Mouse (Mus musculus) B cell, adult (primary cell): ENCODE data around the gene Procr. TPM values are rescaled to one million over a fixed set of nuclear protein-coding genes. Genes with fewer than 3 reads are reported as not detected.

Experiments
- total RNA-seq: library from RNA; stranded (reverse); gene quantifications from 4 replicates; pipeline ENCODE4 v1.2.4, GENCODE M21; 2023; ENCODE audit not compliant: inconsistent age

Gene Procr
- not detected in 4 replicates for total RNA-seq

DNA sequence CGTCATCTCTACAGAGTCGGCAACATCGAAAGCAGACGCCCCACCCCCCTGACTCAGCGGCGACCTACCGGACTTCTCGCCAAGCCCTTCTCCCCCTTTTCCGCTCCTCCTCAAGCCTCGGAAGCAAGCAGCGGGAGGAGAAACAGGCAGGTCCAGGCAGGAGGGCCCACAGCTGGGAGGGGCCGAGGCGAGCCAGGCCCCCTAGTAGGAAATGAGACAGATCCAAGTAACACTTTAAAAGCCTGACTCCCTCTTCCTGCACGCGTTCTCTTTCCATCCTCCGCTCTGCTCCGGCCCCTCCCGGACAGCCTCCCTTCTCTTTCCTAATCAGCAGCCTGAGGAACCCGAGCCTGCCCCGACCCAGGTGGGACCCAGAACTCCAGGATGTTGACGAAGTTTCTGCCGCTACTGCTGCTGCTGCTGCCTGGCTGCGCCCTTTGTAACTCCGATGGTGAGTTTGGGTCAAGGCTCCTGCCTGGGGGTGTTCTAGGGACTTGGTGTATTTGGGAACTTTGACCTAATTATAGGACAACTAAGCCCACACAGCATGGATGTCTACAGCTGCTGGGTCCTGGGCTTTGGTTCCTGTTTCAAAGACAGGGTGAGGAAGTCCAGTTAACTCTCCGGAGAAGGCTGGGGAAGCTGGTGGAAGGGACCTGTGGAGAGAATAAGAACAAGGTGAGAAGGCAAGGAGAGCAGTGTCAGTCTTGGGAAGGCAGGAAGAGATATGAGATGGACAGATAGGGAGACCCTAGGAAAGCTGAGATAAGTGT is at the start of gene Procr:
TSS of gene Procr (plus strand) at position 104 of the 773 bp plus-strand sequence.

GRCm38 (mm10) chr2:155729158-155729645 is 21.7 kb upstream of the Procr start, which contains the start of gene Edem2:
Gene Edem2 (minus strand): TSS chr2:155729475.

GRCm38 (mm10) chr2:155735766-155736165 is 15.2 kb upstream of the Procr start, which contains the start of gene Gm17581:
Gene Gm17581 (minus strand): TSS chr2:155735866.

GRCm38 (mm10) chr2:155774927-155775684 is 24.2 kb downstream of the Procr start, which contains the start of gene Mmp24:
Gene Mmp24 (plus strand): TSS chr2:155775342.

Other genes starting within 250 kb of the Procr start
- 2.5 to 4.5 TPM (median 3.1 TPM) in 4 replicates for gene Acss2, start 233.2 kb upstream of the Procr start, total RNA-seq
- 0.45 to 1.1 TPM in 2 of 4 replicates, not detected in the others for gene Ggt7, start 232.9 kb upstream of the Procr start, total RNA-seq
- 8.4 to 13.3 TPM (median 11.0 TPM) in 4 replicates for gene Gss, start 158.3 kb upstream of the Procr start, total RNA-seq
- gene Myh7b, start 139.9 kb upstream of the Procr start, total RNA-seq, result not detected in 4 replicates
- 151 to 173 TPM (median 162 TPM) in 4 replicates for gene Trpc4ap, start 58.7 kb upstream of the Procr start, total RNA-seq
- gene Edem2, start 21.6 kb upstream of the Procr start, total RNA-seq, result 34.6 to 41.1 TPM (median 37.6 TPM) in 4 replicates
- gene Gm17581, start 15.3 kb upstream of the Procr start, total RNA-seq, result not detected in 4 replicates
- not detected in 4 replicates for gene Mmp24, start 24.2 kb downstream of the Procr start, total RNA-seq
- gene BC029722, start 68.3 kb downstream of the Procr start, total RNA-seq, result 23.6 to 27.8 TPM (median 24.7 TPM) in 4 replicates
- gene Eif6, start 75.8 kb downstream of the Procr start, total RNA-seq, result 87.8 to 99.3 TPM (median 93.3 TPM) in 4 replicates
- gene Fam83c, start 83.7 kb downstream of the Procr start, total RNA-seq, result 0.15 to 0.33 TPM (median 0.26 TPM) in 3 of 4 replicates, not detected in the other
- gene Uqcc1, start 179.2 kb downstream of the Procr start, total RNA-seq, result 27.6 to 43.5 TPM (median 29.5 TPM) in 4 replicates
- not detected in 4 replicates for gene Gm15557, start 189.6 kb downstream of the Procr start, total RNA-seq
- not detected in 4 replicates for gene Gdf5, start 194.2 kb downstream of the Procr start, total RNA-seq
- 58.5 to 67.9 TPM (median 59.6 TPM) in 4 replicates for gene Cep250, start 205.3 kb downstream of the Procr start, total RNA-seq